Mouse (Mus musculus) erythroblast, embryonic 14.5 days (primary cell): ENCODE measurements around the gene Dnajc25.

ENCODE experiments used
- GATA1 ChIP-seq: IDR thresholded peaks from 2 replicates; pipeline ENCODE4 v1.6.1; 2012; ENCODE audit warnings: low read length, inconsistent platforms, mixed read lengths
- TAL1 ChIP-seq: IDR thresholded peaks from 3 replicates; pipeline ENCODE4 v1.6.1; 2012; ENCODE audit warnings: low read length, inconsistent platforms, mixed read lengths

DNA sequence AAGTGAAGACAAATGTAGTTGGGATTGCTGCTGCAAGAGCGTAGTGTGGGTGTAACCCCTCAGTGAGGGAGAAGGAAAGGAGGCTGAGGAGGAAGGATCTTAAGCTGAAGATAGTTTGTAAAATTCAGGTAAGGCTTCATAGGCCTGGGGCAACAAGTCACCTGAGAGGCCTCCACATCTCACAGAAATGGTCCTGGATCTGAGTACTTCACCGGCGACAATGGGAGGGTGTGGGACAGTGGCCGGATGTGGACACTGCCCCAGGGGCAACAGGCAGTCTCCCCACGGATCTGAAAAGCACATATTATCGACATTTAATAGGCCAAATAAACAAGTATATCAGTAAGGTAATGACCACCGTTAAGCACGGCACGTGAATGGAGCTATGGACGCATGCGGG, 42.2 kb upstream of the Dnajc25 start:
- TF ChIP-seq TAL1: no peak
- no peak for TF ChIP-seq GATA1
